Mouse (Mus musculus): ENCODE results near the gene Sigmar1.
A peak's percentile ranks its signal among the peaks of the same experiment; 100 is the strongest.

The Sigmar1 gene

DNA sequence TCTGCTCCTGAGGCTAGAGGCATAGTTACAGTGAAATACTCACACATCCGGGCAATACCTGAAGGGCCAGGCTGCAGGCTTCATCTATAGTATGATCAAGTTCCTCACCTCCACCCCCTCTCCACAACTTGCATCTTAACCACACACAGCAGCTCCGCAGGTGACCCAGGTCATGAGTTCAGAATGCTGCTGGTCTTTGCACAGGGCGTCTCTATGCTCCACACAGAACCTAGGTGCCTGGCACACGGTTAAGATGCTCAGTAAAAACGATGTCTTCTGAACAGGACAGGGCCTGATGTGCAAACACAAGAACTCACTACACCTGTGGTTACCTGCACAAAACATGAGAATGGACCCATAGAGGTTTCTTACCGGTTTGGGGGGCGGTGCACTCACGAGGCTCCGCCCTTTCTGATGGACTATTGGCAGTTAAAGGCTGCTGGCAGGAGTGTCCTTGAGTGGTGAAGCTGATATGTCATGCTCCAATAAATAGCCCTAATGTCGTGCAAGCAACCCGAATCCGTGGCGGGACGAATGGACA lies 1.1 kb downstream of the Sigmar1 start, which contains the start of gene Galt:
Gene Galt (plus strand): TSS at position 432 of the 541 bp plus-strand sequence.
- DNase-seq: no peak

- no peak for DNase-seq
Observed at GRCm38 (mm10) chr4:41745021-41745420, 10.9 kb downstream of the Sigmar1 start.

GRCm38 (mm10) chr4:41744131-41744530 lies 11.8 kb downstream of the Sigmar1 start:
- DNase-seq: no peak

DNA sequence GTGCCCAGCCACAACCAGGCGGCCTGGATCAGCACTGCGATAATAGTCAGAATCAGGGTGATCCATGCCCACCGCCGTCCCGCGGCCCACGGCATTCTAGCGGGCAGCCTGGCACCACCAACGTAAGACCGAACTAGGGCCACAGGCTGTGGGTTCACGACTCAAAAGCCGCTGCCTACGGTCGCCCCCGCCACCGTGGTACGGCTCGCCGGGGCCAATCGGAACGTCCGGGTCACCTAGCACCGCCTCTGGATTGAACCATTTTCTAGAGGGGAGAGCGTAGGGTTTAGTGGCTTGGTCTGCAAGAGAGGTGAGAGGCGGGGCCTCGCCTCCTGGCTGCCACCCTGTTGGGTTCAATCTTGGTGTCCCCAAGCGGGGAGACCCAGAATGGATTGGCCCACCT lies 14.8 kb downstream of the Sigmar1 start:
- DNase-seq: peak; percentile 94

GRCm38 (mm10) chr4:41740380-41741157 lies 15.4 kb downstream of the Sigmar1 start:
- no peak for DNase-seq

GRCm38 (mm10) chr4:41739260-41739659 lies 16.7 kb downstream of the Sigmar1 start:
- DNase-seq: no peak

- no peak for DNase-seq
Observed at GRCm38 (mm10) chr4:41738256-41738603, 17.7 kb downstream of the Sigmar1 start.

GRCm38 (mm10) chr4:41737602-41738255 lies 18.2 kb downstream of the Sigmar1 start:
- peak; percentile 85 for DNase-seq

- no peak for DNase-seq
Observed at GRCm38 (mm10) chr4:41731052-41731765, 24.7 kb downstream of the Sigmar1 start, which contains the start of gene Arid3c. Gene Arid3c, minus strand, starts transcription at chr4:41731142.

DNA sequence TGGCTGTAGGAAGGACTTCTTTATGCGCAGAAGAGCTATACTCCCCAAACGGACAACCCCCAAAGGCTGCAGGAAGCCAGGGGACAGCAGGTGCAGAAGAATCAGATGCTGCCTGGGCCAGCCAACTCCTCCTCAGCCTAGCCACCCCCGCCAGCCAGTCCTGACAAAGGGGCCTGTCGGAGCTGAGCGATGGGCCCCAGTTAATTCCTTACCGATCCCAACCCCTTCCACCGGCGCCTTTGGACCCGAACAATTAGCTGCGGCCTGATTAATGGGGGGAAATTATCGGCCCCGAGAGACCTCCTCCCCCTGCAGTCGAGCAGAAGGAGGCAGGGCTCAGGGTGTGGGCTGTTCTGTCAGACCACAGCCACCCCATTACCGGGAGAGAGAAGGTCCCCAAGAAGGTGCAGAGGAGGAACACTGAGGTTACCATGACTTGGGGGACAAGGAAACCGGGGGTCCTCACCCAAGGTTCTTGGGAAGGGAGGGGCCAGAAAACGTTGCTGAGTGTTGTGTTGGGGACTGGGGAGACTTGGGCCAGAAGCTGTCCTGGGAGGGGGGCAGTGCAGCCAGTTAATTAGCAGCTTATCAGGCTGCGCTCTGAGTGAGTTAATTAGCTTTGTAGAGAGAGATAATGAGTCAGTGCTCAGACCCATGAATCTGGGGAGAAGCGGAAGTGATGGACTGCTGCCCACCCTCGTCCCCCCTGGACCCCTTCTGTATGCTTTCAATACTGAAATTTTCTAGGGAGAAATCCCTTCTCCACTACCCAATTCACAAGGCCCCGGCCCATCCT lies 28.9 kb downstream of the Sigmar1 start:
- DNase-seq: no peak

DNA sequence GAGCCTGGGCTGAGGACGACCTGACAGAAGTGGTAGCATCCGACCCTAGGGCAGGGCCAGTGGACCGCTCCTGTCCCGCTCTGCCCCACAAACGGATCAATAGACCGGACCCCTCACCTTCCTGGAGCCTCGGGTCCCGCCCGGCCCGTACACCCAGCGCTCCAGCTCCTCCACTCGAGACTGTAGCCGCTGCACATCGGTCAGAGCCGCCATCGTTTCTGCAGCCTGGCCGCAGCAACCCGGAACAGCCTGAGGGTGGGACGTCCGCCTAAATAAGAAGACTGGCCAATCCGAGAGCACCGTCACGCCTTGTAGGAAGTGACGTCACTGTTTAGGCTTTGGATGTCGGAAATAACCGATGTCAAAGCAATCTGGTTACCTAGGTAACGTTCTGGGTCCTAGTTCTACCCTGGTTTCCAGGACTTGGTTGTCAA lies 33.0 kb downstream of the Sigmar1 start, which contains the start of gene Dctn3:
Gene Dctn3 (minus strand): TSS at position 253 of the 434 bp plus-strand sequence.
- peak; percentile 93 for DNase-seq

GRCm38 (mm10) chr4:41716834-41717233 lies 39.1 kb downstream of the Sigmar1 start:
- no peak for DNase-seq

- DNase-seq: peak; percentile 65
Observed at GRCm38 (mm10) chr4:41715596-41715995, 40.4 kb downstream of the Sigmar1 start.

- no peak for DNase-seq
Observed at GRCm38 (mm10) chr4:41715082-41715481, 40.9 kb downstream of the Sigmar1 start.

GRCm38 (mm10) chr4:41714276-41714675 lies 41.7 kb downstream of the Sigmar1 start:
- peak; percentile 82 for DNase-seq

DNA sequence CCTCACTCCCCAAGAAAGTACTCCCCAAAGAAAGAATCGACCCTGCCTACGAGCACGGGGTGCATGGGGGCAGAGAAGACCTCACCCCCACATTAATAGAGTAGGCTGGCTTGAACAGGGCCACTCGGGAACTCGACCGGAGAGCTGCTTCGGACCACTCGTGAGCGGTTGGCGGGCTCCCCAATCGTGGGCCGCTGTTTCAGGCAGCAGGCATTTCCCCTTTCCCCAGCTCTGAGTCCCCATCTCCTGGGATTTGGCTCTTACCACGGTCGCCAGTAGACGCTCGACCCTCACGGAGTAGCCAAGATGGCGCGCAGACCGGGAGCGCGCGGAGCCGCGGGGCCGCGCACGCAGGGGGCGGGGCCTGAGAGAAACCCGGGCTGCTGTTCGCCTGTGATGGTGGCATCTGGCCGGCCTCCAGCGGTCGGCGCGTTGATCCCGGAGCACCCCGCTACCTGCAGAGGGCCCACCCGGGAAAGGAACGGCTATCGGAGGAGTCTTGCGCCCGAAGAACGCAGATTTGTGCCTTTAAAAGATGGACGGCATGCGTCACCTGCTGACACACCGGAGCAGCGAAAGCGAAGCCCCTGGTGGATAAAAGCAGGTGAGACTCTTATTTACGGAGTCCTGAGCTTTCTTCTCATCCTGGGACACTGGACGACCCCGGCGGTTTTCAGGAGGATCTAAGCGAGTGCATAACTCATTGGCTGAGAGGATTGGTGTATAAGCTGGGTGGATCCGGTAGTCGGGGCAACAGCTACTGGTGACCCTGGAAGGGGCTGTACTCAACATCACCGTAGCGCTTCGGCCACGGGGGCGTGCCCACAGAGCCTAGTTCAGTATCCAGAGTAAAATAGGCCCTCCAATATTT lies 42.5 kb downstream of the Sigmar1 start, which contains the start of gene Rpp25l:
Gene Rpp25l (minus strand): TSS at position 338 of the 871 bp plus-strand sequence.
- peak; percentile 91 for DNase-seq

GRCm38 (mm10) chr4:41712421-41713196 lies 43.3 kb downstream of the Sigmar1 start:
- peak; percentile 48 for DNase-seq

GRCm38 (mm10) chr4:41711705-41712375 lies 44.1 kb downstream of the Sigmar1 start:
- DNase-seq: no peak

GRCm38 (mm10) chr4:41710229-41710628 lies 45.7 kb downstream of the Sigmar1 start:
- no peak for DNase-seq

All from kidney, postnatal 10 days (tissue).